Mouse (Mus musculus) frontal cortex, postnatal 36 days (tissue): Measurements from ENCODE around the gene Dusp3.

Experiments used
- DNase-seq, 2 experiments: peaks; one replicate each; pipeline ENCODE4 v3.0.0; 2022; ENCODE audit warnings: low spot score in 2 of 2

The Dusp3 gene

GRCm38 (mm10) chr11:101986913-101987312, at the start of gene Dusp3:
Gene Dusp3 (minus strand): TSS chr11:101987013.
- no peak for DNase-seq

- DNase-seq: no peak
These were observed 49.5 kb upstream of the Dusp3 start for GRCm38 (mm10) chr11:102036336-102036735.

- DNase-seq: no peak
These were observed 48.7 kb upstream of the Dusp3 start for GRCm38 (mm10) chr11:102035456-102035960.

- DNase-seq: no peak
These were observed 48.1 kb upstream of the Dusp3 start for GRCm38 (mm10) chr11:102034887-102035286.

DNA sequence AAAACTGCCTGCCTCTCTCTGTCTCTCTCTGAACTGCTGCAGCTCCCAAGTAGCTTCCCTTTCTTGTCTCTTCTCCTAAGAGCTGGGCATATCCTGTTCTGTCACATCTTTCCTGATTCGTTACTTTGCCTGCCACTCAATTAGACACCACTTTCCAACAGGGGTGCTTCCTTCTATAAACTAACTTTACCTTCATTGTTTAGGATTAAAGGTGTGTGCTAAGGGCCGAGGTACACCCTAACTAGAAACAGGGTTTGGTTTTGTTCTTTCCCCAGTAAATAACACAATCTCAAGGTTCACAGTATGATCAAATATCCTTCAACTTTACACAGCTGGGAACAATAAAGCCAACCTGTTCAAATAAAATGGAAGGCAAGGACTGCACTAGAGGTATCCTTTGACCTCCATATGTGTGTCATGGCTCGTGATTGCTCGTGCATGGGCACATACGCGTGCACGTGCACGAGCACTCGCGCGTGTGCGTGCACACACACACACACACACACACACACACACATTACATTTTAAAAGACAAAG, 46.3 kb upstream of the Dusp3 start:
- DNase-seq: no peak

DNA sequence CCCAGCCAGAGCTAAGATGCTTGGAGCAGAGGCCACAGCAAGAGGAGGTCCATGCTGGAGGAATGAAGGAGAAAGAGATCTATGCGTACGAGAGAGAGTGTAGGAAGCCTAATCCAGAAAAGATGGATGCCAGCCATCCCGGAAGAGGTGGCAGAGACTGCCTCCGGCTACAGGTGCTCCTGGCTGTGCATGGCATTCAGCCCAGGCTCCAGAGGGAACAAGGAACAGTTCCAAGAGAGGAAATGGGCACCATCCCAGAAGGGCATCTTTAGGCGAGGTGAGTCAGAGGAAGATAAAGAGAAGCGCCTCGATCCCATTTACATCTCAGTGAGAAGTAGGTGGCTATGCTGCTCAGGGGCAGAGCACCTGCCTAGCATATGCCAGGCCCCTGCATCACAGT, 44.3 kb upstream of the Dusp3 start:
- DNase-seq: peak in 1 of 2 experiments; percentile 56

DNA sequence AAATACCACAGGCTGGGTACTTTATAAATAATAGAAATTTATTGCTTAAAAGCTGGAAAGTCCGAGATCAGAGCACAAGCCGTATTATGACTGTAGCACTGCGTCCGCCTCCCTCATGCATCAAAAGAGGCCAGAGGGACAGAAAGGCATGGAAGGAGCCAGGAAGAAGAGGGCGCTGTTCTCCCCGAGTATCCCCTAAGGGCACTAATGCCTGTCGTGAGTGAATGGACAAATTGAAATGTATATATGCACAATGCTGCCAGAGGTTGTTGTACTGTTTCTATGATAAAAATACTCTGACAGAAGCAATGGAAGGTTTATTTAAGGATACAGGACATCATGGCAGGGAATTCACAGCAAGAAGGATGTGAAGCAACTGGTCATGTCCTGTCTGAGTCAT, 43.2 kb upstream of the Dusp3 start:
- no peak for DNase-seq

- DNase-seq: no peak
These were observed 42.5 kb upstream of the Dusp3 start for GRCm38 (mm10) chr11:102029304-102029703.

GRCm38 (mm10) chr11:102028087-102028816, 41.4 kb upstream of the Dusp3 start, which contains the start of gene Mpp3:
Gene Mpp3 (minus strand): TSS chr11:102028461.
- DNase-seq: no peak

- DNase-seq: no peak
These were observed 40.7 kb upstream of the Dusp3 start for GRCm38 (mm10) chr11:102027361-102028017.

DNA sequence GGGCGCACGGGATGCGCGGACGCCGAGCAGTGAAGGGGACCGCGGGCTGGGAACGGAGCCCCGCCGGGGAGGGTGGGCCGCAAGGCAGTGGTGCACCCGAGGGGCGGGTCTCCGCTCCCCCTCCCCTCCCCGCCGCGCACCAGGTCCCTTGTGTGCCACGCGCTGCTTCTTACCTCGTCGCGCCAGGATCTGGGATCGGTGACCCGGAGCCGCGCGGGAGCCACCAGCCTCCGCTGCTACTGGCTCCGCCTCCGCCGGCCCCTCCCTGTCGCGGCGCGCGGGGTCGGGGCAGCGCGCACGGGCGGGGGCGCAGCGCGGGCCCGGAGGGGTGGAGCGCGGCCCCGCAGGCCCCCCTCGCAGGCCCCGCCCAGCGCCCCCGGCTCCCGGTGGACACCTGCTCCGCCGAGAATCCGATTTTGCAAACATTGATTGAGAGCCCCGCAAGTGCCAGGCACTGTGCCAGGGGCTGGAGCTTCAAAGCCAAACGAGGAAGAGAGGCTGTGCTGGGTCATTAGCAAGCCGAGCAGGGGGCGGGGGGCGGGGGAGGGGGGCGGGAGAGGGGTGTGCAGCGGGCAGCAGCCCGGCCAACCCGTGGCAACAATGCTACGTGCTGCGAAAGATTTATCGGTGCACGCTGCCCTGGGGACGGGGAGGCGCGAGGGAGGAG, 40.0 kb upstream of the Dusp3 start:
- peak; percentile 55 to 64 for DNase-seq

- no peak for DNase-seq
These were observed 39.3 kb upstream of the Dusp3 start for GRCm38 (mm10) chr11:102025991-102026660.

DNA sequence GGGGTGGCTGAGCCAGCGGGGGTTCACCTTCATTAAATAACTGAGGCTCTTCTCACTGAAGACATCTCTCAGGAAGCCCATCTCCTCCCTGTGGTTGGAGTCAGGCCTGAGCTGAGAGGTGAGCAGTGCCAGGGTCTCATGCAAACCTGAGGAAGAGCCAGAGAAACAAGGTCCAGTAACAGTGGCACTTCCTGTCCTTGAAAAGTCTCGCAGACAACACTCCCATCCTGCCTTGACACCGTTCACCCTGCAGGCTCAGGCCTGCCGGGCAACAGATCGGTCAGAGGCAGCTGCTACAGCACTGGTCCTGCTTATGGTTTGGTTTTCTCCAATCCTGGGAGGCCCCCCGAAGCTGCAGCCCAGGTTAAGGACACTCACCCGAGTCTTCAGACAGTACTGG, 38.5 kb upstream of the Dusp3 start:
- no peak for DNase-seq

GRCm38 (mm10) chr11:102024875-102025274, 38.1 kb upstream of the Dusp3 start:
- no peak for DNase-seq

- DNase-seq: no peak
These were observed 37.4 kb upstream of the Dusp3 start for GRCm38 (mm10) chr11:102024084-102024758.

- DNase-seq: peak; percentile 58 to 62
These were observed 36.6 kb upstream of the Dusp3 start for GRCm38 (mm10) chr11:102023406-102023805.

DNA sequence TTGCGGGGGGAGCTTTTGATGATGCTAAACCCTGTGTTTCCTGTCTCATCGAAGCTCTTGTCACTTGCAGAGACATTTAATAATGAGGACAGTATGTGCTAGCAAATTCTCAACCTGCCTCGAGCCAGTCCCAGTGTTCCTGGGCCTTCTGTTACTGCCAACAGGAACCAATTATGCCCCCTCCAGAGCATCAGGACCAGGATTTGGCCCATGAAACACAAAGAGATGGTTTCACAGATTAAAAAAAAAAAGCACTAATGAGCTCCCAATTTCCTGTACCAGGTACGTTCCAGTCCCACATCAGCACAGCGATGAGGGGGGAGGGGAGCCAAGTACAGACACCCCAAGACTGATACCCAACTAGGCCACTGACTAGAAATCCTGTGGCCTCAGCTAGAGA, 34.4 kb upstream of the Dusp3 start:
- DNase-seq: no peak

GRCm38 (mm10) chr11:102019736-102020135, 32.9 kb upstream of the Dusp3 start:
- DNase-seq: no peak

GRCm38 (mm10) chr11:102016136-102016535, 29.3 kb upstream of the Dusp3 start:
- no peak for DNase-seq

- no peak for DNase-seq
These were observed 28.7 kb upstream of the Dusp3 start for GRCm38 (mm10) chr11:102015472-102015871.

- DNase-seq: no peak
These were observed 26.4 kb upstream of the Dusp3 start for GRCm38 (mm10) chr11:102013201-102013600.
